Mouse (Mus musculus): ENCODE data around the gene Ubac2. TPM values are rescaled to one million over a fixed set of nuclear protein-coding genes. Genes with fewer than 3 reads are reported as not detected.

Ubac2 gene
- total RNA-seq, 2 experiments from 2014 or later, result 33.5 to 34.0 TPM

GRCm38 (mm10) chr14:121960031-121960430, 81.6 kb downstream of the Ubac2 start:
- intact Hi-C loops (cut with DNase I), result no loop called here
- no peak for DNase-seq (ENCODE audit: low spot score in 2 of 2)

DNA sequence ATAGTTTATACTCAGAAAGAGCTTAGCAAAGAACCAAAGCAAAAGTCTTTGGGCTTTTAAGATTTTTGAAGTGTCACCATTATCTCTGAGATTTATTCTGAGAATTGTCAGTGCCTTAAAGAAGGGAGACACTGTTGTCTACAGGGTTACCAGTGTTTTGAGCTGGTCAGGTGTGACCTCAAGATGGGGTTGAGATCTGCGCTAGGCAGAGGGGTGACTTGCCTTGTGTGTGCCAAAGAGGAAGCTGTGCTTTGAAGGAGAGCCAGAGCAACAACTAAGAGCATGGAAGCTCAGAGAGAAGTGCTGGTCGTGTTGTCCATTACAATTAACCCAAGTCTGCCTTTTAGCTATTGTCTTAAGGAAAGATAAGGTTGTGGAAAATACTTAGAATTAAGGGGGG, 82.1 kb downstream of the Ubac2 start:
- intact Hi-C loops (cut with DNase I), result no loop called here
- DNase-seq (ENCODE audit: low spot score in 2 of 2), result no peak

DNA sequence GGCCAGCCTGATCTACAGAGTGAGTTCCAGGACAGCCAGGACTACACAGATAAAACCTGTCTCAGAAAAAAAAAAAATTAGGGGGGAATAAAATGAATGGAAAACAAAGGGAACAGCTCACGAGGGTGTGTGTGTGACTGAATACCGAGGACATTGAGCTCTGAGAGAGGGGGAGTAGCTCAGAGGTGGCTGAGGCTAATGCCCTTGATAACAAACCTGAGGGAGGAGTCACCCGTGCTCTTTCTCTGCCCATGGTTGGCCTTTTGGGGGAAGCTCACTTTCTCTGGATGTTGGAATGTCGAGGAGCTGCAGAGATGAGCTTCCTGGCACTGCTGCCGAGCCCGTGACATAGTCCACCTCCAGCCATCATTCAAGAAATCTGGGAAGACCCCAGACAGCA, 82.6 kb downstream of the Ubac2 start:
- intact Hi-C loops (cut with DNase I), result no loop called here
- no peak for DNase-seq (ENCODE audit: low spot score in 2 of 2)

- no peak for DNase-seq (ENCODE audit: low spot score in 2 of 2)
- intact Hi-C loops (cut with DNase I), result no loop called here
Observed at GRCm38 (mm10) chr14:121961496-121962127, 83.2 kb downstream of the Ubac2 start.

DNA sequence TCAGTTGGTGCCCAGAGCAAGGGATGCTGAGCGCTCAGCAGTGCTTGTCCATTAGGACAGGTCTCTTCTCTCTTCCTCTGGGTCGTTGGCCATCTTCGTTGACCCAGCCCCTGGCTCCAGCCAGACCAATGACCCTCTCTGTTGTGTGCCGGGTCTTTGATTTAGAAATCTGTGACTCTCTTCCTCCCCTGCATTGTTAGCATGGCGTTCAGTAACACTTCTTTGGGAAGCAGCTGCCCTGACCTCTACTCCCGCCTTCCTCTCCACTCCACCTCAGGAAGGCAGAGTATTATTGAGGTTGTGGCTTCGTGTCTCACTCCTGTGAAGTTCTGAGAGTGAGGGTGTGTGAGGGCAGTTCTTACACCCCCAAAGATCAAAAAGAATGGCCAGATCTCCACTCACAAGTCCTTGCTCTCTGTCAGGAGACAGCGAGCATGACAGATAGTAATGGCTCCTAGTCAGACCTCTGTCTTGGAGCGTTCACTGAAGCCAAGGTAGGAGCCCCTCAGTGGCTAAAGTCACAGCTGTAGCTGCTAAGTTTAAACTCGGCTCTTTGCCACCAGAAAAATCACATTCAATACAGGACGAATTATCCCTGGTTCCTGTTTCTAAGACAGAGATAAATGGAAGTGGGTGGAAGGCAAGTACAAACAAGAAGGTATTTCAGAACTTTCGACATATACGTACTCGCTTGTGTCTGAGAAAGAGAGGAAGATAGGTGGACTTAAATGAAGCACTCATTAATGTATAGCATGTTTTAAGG, 83.9 kb downstream of the Ubac2 start:
- intact Hi-C loops (cut with DNase I), result no loop called here
- no peak for DNase-seq (ENCODE audit: low spot score in 2 of 2)

- peak in 1 of 2 experiments; percentile 31 for DNase-seq (ENCODE audit: low spot score in 2 of 2)
- intact Hi-C loops (cut with DNase I), result no loop called here
Observed at GRCm38 (mm10) chr14:121963251-121963941, 85.0 kb downstream of the Ubac2 start.

DNA sequence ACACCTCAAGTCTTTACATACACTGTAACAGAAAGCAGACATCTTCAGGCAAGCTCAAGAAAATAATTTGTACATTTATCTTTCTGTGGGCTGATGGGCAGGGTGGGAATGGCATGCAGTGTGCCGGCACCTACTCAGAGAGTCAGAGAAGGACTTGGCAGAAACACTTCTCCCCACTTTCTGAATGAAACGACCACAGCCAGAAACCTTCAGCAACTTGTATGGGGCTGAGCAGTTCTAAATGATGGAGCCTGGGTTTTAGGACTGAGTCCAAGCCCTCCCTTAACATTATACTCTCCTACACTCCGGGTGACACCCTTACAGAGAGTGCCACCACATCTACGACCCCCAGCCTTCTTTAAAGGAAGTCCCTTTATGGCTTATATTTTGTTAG, 85.5 kb downstream of the Ubac2 start:
- intact Hi-C loops (cut with DNase I), result no loop called here
- no peak for DNase-seq (ENCODE audit: low spot score in 2 of 2)

DNA sequence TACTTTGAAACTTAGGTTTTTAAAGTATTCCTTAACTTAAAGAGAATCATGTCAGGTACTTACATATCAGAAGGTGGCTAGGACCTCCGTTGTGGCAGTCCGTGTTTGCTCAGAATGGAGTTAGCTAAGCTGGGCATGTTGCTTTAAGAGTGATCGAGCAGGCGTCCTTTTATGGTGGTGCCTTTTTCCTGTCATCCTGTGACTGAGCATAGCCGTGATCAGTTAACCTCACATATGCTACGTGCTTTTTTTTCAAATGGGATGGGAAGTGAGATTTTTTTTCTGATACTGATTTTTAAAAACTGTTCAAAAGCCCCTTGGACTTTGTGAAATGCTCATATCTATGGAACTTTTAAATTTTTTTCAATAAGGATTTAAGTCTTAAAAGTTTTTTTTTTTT, 86.6 kb downstream of the Ubac2 start, which contains the start of gene Gpr183:
Gpr183 (minus strand) TSS at position 206 of the 400 bp plus-strand sequence.
- no peak for DNase-seq (ENCODE audit: low spot score in 2 of 2)
- intact Hi-C loops (cut with DNase I), result no loop called here

GRCm38 (mm10) chr14:121965461-121965860, 87.0 kb downstream of the Ubac2 start:
- intact Hi-C loops (cut with DNase I), result no loop called here
- no peak for DNase-seq (ENCODE audit: low spot score in 2 of 2)

GRCm38 (mm10) chr14:121967095-121967494, 88.7 kb downstream of the Ubac2 start:
- intact Hi-C loops (cut with DNase I), result no loop called here
- DNase-seq (ENCODE audit: low spot score in 2 of 2), result no peak

DNA sequence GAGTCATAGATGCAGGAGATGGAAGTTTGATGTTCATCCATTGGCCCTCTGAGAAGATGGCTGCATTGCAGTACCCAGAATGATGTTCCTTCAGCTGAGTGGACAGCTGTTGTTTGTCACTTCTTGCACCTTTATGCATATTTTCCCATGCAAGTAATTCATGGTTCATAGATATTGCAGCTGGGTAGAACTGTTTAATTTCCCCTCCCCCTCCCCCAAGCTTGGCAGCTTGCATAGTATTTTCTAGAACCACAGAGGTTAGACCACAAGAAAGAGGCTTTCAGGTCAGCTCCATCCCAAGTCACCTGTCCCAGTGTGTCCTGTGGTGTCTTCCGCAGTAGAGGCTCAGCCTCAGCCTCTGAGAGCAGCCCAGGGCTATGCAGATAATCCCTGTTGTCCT, 92.0 kb downstream of the Ubac2 start:
- intact Hi-C loops (cut with DNase I), result no loop called here
- DNase-seq (ENCODE audit: low spot score in 2 of 2), result no peak

- intact Hi-C loops (cut with DNase I), result no loop called here
- DNase-seq (ENCODE audit: low spot score in 2 of 2), result no peak
Observed at GRCm38 (mm10) chr14:121973114-121973513, 94.7 kb downstream of the Ubac2 start.

DNA sequence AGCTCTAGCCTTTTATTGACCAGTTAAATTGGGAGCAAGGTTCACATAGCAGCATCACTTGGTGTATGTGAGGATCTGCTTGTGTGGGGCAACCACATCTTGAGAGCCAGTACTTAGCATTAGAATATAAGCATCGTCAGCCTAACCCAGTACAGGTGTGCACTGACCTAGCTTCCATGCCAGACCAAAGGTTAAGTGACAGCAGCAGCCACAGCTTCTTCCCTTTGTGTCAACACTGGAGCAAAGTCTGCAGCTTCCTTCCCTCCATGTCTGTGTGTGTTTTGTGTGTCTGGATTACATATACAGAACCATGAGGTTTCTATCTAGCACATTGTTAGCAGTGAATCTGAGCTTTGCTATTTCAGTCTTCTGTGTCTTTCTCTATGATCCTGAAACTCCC, 103.1 kb downstream of the Ubac2 start:
- intact Hi-C loops (cut with DNase I), result no loop called here
- DNase-seq (ENCODE audit: low spot score in 2 of 2), result no peak

- intact Hi-C loops (cut with DNase I), result no loop called here
Observed at GRCm38 (mm10) chr14:121983009-121983933, 104.9 kb downstream of the Ubac2 start.

DNA sequence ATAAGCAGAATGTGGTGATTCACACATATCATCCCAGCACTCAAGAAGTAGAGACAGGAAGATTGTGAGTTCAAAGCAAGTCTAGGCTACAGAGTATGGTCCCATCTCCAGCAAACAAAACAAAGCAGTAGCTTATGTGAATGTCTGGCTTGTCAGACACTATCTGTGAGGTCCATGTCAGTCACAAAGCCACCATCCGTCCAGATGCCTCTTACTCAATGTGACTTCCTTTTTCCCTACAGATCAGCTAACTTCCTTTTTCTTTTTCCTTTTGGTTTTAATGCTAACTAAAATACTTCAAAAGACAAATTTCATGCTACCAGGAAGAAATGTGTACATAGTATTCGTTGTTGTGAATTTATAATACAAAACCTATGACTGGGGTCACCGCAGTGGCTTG, 107.1 kb downstream of the Ubac2 start:
- intact Hi-C loops (cut with DNase I), result no loop called here

More at GRCm38 (mm10) chr14:121983009-121983933, 104.9 kb downstream of the Ubac2 start:
- DNase-seq (ENCODE audit: low spot score in 2 of 2), result no peak

DNA sequence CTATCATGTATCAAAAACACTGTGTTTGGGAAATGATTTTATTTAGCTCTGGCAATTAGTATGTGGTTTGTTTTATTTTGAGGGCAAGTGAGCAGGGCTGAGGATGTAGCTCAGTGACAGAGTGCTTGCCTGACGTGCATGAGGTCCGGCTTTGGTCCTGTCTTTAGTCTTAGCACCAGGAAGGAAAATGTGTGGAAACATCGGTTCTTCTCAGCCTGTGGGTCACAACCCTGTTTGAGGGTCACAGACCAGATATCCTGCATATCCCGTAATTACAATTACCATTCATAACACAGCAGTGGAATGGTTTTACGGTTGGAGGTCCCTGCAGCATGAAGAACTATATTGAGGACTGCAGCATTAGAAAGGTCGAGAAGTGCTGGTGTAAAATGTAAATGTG, 107.6 kb downstream of the Ubac2 start:
- no peak for DNase-seq (ENCODE audit: low spot score in 2 of 2)
- intact Hi-C loops (cut with DNase I), result no loop called here

More for the DNA sequence above, 107.1 kb downstream of the Ubac2 start:
- no peak for DNase-seq (ENCODE audit: low spot score in 2 of 2)

DNA sequence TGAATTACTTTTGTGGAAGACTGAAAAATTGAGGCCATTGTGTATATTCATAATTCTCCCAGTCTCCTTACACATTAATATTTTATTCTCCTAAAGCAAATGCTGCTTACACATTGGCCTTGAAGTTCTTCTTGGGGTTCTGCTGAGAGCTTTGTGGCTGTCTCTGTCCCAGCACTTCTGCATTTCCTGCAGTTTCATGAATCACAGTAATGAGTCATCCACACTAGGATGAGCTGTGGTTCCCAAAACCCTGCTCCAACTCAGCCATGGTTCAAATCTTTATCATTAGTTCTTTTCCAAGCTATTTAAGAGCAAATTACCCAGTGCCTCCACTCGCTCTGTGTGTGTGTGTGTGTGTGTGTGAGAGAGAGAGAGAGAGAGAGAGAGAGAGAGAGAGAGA, 108.9 kb downstream of the Ubac2 start:
- intact Hi-C loops (cut with DNase I), result no loop called here
- no peak for DNase-seq (ENCODE audit: low spot score in 2 of 2)

GRCm38 (mm10) chr14:121987691-121988090, 109.3 kb downstream of the Ubac2 start:
- no peak for DNase-seq (ENCODE audit: low spot score in 2 of 2)
- intact Hi-C loops (cut with DNase I), result no loop called here

DNA sequence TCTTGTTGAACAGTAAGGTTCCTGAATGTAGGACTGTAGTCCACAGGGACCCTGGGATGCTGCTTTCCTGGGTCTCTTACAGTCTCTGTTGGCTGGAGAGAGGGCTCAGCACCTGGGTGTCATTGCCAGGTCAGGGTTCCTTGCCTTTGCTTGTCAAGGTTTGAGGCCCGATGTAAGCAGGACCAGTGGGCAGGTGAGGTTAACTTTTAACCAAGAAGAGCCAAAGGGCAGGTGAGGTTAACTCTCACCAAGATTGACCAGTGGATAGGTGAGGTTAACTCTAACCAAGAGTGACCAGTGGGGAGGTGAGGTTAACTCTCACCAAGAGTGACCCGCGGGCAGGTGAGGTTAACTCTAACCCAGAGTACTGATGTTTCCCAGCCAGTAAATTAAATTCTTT, 110.9 kb downstream of the Ubac2 start:
- no peak for DNase-seq (ENCODE audit: low spot score in 2 of 2)
- intact Hi-C loops (cut with DNase I), result no loop called here
